Mouse (Mus musculus) stomach, postnatal 0 days (tissue): Measurements from ENCODE around the gene Slc37a2.

Source experiments
- CTCF ChIP-seq: IDR thresholded peaks from 2 replicates; pipeline ENCODE4 v1.5.1; 2016; ENCODE audit warnings: antibody characterized with exemption, low read depth, mild to moderate bottlenecking, moderate library complexity
- EP300 ChIP-seq: optimal IDR thresholded peaks from 2 replicates; pipeline ENCODE3; 2016; ENCODE audit warnings: antibody characterized with exemption

DNA sequence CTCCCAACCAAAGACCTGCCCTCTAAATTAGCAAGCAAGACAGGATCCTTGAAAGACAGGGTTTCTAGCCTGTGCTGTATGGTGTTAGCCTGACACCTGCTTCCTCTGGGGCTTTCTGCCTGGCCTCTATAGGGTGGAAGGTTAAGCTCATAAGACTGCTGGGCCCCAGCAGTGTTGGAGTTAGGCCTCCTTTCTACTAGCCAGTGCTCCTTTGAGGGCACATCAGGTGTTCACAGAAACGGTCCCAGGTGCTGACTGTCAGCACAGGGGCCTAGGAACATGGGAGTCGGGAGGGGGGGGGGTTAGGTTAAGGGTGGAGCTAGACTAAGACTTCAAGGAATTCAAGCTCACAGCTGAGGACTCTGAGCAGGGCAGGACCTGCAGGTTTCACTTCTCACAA, 10.1 kb downstream of the Slc37a2 start:
- no peak for TF ChIP-seq CTCF
- TF ChIP-seq EP300, result no peak
